Mouse (Mus musculus): ENCODE results near the gene Stard3.
"Not testable (repeated sequence)": the region's sequence is repeated elsewhere in the genome, so short reads cannot be mapped to it uniquely, and the experiment has no call there.

Gene Stard3

GRCm38 (mm10) chr11:98373244-98373643 is 15.1 kb downstream of the Stard3 start:
- DNase-seq (ENCODE audit: low spot score in 2 of 2) = no peak

GRCm38 (mm10) chr11:98374266-98374665 is 16.1 kb downstream of the Stard3 start:
- DNase-seq (ENCODE audit: low spot score in 2 of 2) = no peak

GRCm38 (mm10) chr11:98376756-98377155 is 18.6 kb downstream of the Stard3 start:
- no peak for DNase-seq (ENCODE audit: low spot score in 2 of 2)

DNA sequence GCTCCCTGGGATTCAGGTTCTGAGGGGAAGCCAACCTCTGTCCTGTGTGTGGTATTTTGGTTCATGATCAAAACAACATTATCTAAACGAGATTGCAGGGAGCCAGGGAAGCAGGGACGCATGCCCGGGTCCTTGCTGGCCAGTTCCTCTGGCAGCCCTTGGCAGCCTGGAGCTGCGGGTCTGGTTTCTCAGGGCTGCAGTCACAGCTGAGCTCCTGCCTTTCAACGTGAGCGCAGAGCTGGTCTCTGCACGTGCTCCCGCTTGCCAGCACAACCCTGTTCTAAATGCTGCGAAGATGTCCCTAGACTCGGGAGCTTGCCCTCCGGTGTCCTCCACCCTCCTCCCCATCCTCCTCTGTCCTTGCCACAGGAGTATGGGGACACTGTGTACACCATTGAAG is 19.6 kb downstream of the Stard3 start:
- no peak for DNase-seq (ENCODE audit: low spot score in 2 of 2)

GRCm38 (mm10) chr11:98379379-98379778 is 21.2 kb downstream of the Stard3 start:
- DNase-seq (ENCODE audit: low spot score in 2 of 2) = no peak

GRCm38 (mm10) chr11:98380106-98380505 is 21.9 kb downstream of the Stard3 start:
- DNase-seq (ENCODE audit: low spot score in 2 of 2) = peak in 1 of 2 experiments; percentile 72

- DNase-seq (ENCODE audit: low spot score in 2 of 2) = no peak
These were observed 23.5 kb downstream of the Stard3 start for GRCm38 (mm10) chr11:98381651-98382050.

GRCm38 (mm10) chr11:98382405-98382804 is 24.2 kb downstream of the Stard3 start:
- DNase-seq (ENCODE audit: low spot score in 2 of 2) = not testable (repeated sequence)

GRCm38 (mm10) chr11:98383261-98384030 is 25.3 kb downstream of the Stard3 start, which contains the start of gene Tcap:
TSS of gene Tcap (plus strand) at chr11:98383811.
- DNase-seq (ENCODE audit: low spot score in 2 of 2) = no peak

- DNase-seq (ENCODE audit: low spot score in 2 of 2) = no peak
These were observed 26.0 kb downstream of the Stard3 start for GRCm38 (mm10) chr11:98384216-98384615.

DNA sequence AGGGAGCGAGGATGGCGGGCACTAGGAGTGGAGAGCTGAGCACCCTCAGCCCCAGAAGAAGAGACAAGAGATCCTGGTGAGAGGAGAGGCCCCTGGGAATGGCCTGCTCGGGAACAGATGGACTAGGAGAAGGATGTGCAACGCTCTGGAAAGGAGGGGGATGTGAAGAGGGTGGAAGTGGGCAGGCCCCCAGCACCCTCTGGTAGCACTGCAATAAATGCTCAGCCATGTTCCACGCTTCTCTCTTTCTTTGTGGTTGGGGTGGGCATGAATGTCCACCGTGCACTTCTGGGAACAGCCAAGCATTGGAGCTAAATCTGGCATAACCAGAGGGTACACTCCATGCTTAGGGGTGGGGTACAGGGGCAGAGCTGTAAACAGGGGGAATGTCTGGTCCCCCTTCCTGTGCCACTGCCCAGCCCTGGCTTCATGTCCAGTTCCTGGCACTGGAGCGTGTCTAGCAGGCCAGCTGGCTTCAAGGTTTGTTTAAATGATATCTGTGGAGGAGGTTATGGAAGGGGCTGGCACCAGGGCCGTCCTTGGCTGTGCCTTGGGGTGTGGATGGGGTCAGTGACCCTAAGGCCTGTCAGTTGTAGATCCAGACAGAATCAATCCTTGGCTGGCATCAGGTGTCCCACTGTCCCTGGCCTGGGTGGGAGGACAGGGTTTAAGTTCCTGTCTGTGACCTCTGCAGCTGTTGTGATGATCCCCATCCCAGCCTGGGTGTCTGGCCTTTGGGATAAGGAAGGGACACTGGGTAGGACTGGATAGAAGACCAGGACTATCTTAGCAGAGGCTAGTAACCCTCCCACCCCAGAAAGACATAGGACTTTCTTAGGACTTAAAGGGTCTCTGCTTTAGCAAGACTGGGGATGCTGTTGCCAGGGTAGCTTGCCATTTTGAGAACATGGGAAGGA is 26.8 kb downstream of the Stard3 start:
- no peak for DNase-seq (ENCODE audit: low spot score in 2 of 2)

DNA sequence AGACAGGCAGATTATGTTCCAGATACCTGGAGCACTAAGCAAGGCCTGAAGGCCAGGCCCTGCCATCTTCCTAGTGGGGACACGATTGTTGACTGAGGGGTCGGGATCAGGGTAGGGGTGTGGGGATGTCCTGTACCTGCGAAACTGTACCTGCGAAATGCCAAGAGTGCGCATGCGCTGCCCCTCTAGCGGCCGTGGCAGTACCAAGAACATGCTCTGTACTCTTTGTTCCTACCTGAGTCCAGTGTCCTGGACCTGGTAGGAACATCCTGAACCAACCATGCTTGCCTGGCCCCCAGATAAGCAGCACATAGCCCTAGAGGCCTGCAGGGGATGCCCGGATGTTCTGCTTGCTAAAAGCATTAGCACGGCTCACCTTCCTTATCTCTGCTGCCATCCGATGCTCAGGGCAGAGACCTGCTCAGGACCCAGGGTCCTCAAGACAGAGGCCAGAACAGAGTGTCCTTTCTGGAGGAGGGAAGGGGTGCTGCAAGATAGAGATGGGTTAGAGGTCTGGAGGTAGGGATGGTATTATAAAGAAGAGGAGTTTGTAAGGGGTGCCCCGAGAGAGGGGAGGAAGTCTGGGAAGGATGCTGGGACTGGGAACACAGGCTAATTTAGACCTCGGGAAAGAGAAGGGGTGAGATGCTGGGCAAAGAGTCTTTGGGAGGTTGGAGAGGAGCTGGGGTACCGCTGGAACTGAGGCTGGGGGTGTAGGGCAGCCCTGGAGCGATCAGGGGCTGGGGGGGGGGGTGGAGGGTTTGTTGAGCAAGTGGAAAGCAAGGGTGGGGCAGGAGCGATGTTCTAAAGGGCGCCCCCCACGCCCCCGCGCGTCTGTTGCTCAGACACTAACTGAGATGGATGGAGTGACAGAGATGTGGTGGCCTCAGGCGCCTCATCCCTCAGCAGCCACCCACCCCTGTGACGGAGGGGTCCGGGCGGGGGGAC is 27.7 kb downstream of the Stard3 start, which contains the start of gene Pnmt:
Gene Pnmt (plus strand): TSS at position 813 of the 948 bp plus-strand sequence.
- no peak for DNase-seq (ENCODE audit: low spot score in 2 of 2)

- no peak for DNase-seq (ENCODE audit: low spot score in 2 of 2)
These were observed 28.4 kb downstream of the Stard3 start for GRCm38 (mm10) chr11:98386596-98386995.

GRCm38 (mm10) chr11:98387056-98387577 is 28.9 kb downstream of the Stard3 start:
- no peak for DNase-seq (ENCODE audit: low spot score in 2 of 2)

GRCm38 (mm10) chr11:98388282-98388681 is 30.1 kb downstream of the Stard3 start:
- no peak for DNase-seq (ENCODE audit: low spot score in 2 of 2)

- no peak for DNase-seq (ENCODE audit: low spot score in 2 of 2)
These were observed 31.1 kb downstream of the Stard3 start for GRCm38 (mm10) chr11:98389221-98389780.

- DNase-seq (ENCODE audit: low spot score in 2 of 2) = no peak
These were observed 32.0 kb downstream of the Stard3 start for GRCm38 (mm10) chr11:98390141-98390540.

- DNase-seq (ENCODE audit: low spot score in 2 of 2) = no peak
These were observed 33.9 kb downstream of the Stard3 start for GRCm38 (mm10) chr11:98392034-98392433.

GRCm38 (mm10) chr11:98392645-98393044 is 34.5 kb downstream of the Stard3 start:
- DNase-seq (ENCODE audit: low spot score in 2 of 2) = no peak

DNA sequence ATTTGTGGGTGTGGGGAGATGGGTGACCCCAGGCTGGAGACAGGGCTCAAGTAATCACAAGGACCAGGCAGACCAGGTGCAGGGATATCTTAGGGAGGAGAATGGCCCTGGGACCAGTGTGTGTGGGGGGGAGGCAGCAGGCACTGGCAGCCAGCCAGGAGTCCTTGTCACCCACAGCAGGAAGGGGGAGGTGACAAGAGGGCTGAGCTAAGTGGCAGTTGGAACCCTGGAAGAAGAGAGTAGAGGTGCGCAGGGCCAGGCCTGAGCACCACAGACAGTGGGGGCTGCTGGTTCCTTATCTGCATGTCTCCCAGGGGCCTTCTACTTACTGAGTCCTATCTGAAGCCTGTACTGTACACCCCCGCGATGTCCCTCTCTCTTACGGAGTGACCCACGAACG is 35.1 kb downstream of the Stard3 start:
- DNase-seq (ENCODE audit: low spot score in 2 of 2) = no peak

DNA sequence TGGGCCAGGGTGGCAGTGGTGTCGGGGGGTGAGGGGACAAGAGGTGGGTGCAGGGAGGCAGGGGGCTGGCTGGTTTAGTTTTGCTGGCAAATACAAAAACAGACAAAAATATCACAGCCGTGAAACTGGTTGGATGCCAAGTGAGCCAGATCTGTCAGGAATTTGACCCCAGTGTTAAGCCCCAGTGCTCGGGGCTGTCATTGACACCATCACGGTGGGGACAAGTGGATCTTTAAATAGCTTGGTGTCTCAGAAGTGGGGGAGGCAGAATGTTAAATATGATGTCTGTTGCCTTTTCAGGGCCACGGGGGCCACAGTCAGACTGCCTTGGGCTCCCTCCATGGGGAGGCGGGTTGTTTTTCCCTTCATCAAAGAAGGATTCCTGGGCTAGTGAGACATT is 36.1 kb downstream of the Stard3 start:
- no peak for DNase-seq (ENCODE audit: low spot score in 2 of 2)
